ENCODE assay signal across 21 mouse cellular contexts in genomic region chr15:101333165-101333564, GRCm38 (mm10). TPM values are rescaled to one million over a fixed set of nuclear protein-coding genes. Genes with fewer than 3 reads are reported as not detected.
DNase-seq lines count a peak whose midpoint lies in the region; ATAC-seq and TF ChIP-seq lines count a peak whose summit lies in the region.
"Had no signal": no experiment of that assay in that cellular context is flagged by ENCODE, and none has a peak within 500 bp of the region (broad histone marks: within the 10 kb centered on the region; RNA-seq: fewer than 3 reads in every experiment).

No protein-coding gene starts in this region.

- DNase-seq in gastrocnemius, adult 2 months, result peak; percentile 8
- no peak for DNase-seq in gastrocnemius, postnatal 10 days
- no peak for DNase-seq in embryonic facial prominence, embryonic 10.5 days (ENCODE audit: low spot score)
- DNase-seq in embryo, embryonic 11 days, result no peak
- DNase-seq in spleen, adult 18-20 months, result no peak
- no peak for DNase-seq in left cerebral cortex, adult 11 months (ENCODE audit: low spot score)
- DNase-seq: adrenal gland, adult 2 months; cerebellum, adult 9-10 months; gastrocnemius, postnatal 14 days had no signal

- no peak overlapping the region for H3K4me2 ChIP-seq in limb, embryonic 13.5 days (replicated peaks)
- H3K4me2 ChIP-seq in stomach, embryonic 15.5 days, result no peak overlapping the region
- H3K4me2 ChIP-seq: kidney, embryonic 15.5 days; liver, embryonic 11.5 days; midbrain, embryonic 11.5 days; neural tube, embryonic 15.5 days had no signal

- TF ChIP-seq CTCF in gastrocnemius, adult 2 months (IDR thresholded peaks at IDR 0.05), result no peak

- peak overlapping the region; percentile 19; the same call in 1 of the 2 replicates for H3K9ac ChIP-seq in limb, embryonic 13.5 days
- no peak overlapping the region for H3K9ac ChIP-seq in stomach, embryonic 15.5 days
- H3K9ac ChIP-seq: kidney, embryonic 15.5 days; neural tube, embryonic 15.5 days had no signal

- WGBS in embryonic facial prominence, embryonic 10.5 days, result 44% methylated on average over 1 of the region's 1 CpGs
- 0% methylated on average over 1 of the region's 1 CpGs for WGBS in limb, embryonic 13.5 days
- WGBS in stomach, embryonic 15.5 days, result 8% methylated on average over 1 of the region's 1 CpGs

- no peak overlapping the region for H3K4me3 ChIP-seq in gastrocnemius, adult 2 months
- no peak overlapping the region for H3K4me3 ChIP-seq in embryonic facial prominence, embryonic 10.5 days
- no peak overlapping the region for H3K4me3 ChIP-seq in limb, embryonic 13.5 days
- H3K4me3 ChIP-seq in stomach, embryonic 15.5 days (replicated peaks), result no peak overlapping the region
- H3K4me3 ChIP-seq: forebrain, embryonic 10.5 days; heart, adult 2 months; hindbrain, embryonic 10.5 days; kidney, embryonic 15.5 days; neural tube, embryonic 15.5 days had no signal

- ATAC-seq in limb, embryonic 13.5 days (ENCODE audit: low FRiP score, low read depth), result 0 out of 2 replicates have a peak, but pooled peaks have one; percentile 6
- no peak for ATAC-seq in stomach, embryonic 15.5 days (ENCODE audit: insufficient read depth, low FRiP score, low read depth)
- ATAC-seq: hindbrain, postnatal 0 days; intestine, postnatal 0 days had no signal

- H3K4me1 ChIP-seq in embryonic facial prominence, embryonic 10.5 days, result peaks cover 43% of the 10 kb centered on the region
- peaks cover 24% of the 10 kb centered on the region for H3K4me1 ChIP-seq in limb, embryonic 13.5 days
- H3K4me1 ChIP-seq in stomach, embryonic 15.5 days, result peaks cover 18% of the 10 kb centered on the region
- H3K4me1 ChIP-seq: neural tube, embryonic 15.5 days had no signal

- intact Hi-C loops in gastrocnemius, adult 2 months (cut with DNase I), result no loop called here

- H3K27me3 ChIP-seq in embryonic facial prominence, embryonic 10.5 days (replicated peaks; ENCODE audit: low read depth, poor library complexity, severe bottlenecking), result no peaks in the 10 kb centered on the region; the same call in 1 of the 2 replicates
- H3K27me3 ChIP-seq in limb, embryonic 13.5 days, result peaks cover 19% of the 10 kb centered on the region
- no peaks in the 10 kb centered on the region for H3K27me3 ChIP-seq in stomach, embryonic 15.5 days (replicated peaks)
- H3K27me3 ChIP-seq: kidney, embryonic 15.5 days had no signal

- H3K9me3 ChIP-seq in embryonic facial prominence, embryonic 10.5 days, result no peaks in the 10 kb centered on the region
- no peaks in the 10 kb centered on the region for H3K9me3 ChIP-seq in limb, embryonic 13.5 days
- H3K9me3 ChIP-seq in stomach, embryonic 15.5 days, result no peaks in the 10 kb centered on the region
- H3K9me3 ChIP-seq: forebrain, embryonic 10.5 days; hindbrain, embryonic 10.5 days; kidney, embryonic 15.5 days; neural tube, embryonic 15.5 days had no signal

- H3K27ac ChIP-seq in gastrocnemius, adult 2 months, result no peak overlapping the region
- 0 out of 2 replicates have a peak overlapping the region, but pooled peaks have one; percentile 40 for H3K27ac ChIP-seq in embryonic facial prominence, embryonic 10.5 days (replicated peaks)
- H3K27ac ChIP-seq in limb, embryonic 13.5 days, result peak overlapping the region; percentile 52; the same call in 1 of the 2 replicates
- peak overlapping the region; percentile 37; the same call in 1 of the 2 replicates for H3K27ac ChIP-seq in stomach, embryonic 15.5 days
- H3K27ac ChIP-seq: forebrain, embryonic 10.5 days; heart, adult 2 months; hindbrain, postnatal 0 days; kidney, embryonic 15.5 days; neural tube, embryonic 15.5 days had no signal

- H3K36me3 ChIP-seq in embryonic facial prominence, embryonic 10.5 days (replicated peaks), result no peaks in the 10 kb centered on the region
- no peaks in the 10 kb centered on the region for H3K36me3 ChIP-seq in limb, embryonic 13.5 days
- H3K36me3 ChIP-seq in stomach, embryonic 15.5 days, result no peaks in the 10 kb centered on the region
- H3K36me3 ChIP-seq: forebrain, embryonic 10.5 days; hindbrain, embryonic 10.5 days; kidney, embryonic 15.5 days; neural tube, embryonic 15.5 days had no signal

RNA-seq across cellular contexts. Expression of gene Krt80, which starts 36.8 kb away (rescaled TPM):
- total RNA-seq in gastrocnemius, adult 2 months (2021), result 1 to 10 TPM; 1.6 to 2.5 TPM
- total RNA-seq in gastrocnemius, postnatal 10 days (2021), result 1 to 10 TPM in 1 of 2 experiments, under 1 TPM in 1; 0.66 to 1.4 TPM
- polyA plus RNA-seq in embryonic facial prominence, embryonic 10.5 days (2016; fragmentation: Nextera tagmentation; extraction: Ambion mirVana), result 0.04 and 0.16 TPM in 2 replicates
- 0.75 and 1.0 TPM in 2 replicates for polyA plus RNA-seq in limb, embryonic 13.5 days (2015; fragmentation: Nextera tagmentation; extraction: Ambion mirVana)
- 7.7 and 12.7 TPM in 2 replicates for polyA plus RNA-seq in stomach, embryonic 15.5 days (2015; fragmentation: Nextera tagmentation; extraction: Ambion mirVana)
- polyA plus RNA-seq: liver, embryonic 11.5 days; midbrain, embryonic 11.5 days had no signal

RNA-seq across cellular contexts. Expression of gene 6030408B16Rik, which starts 40.2 kb away (rescaled TPM):
- under 1 TPM; 0.20 to 0.36 TPM for total RNA-seq in gastrocnemius, adult 2 months (2021)
- under 1 TPM; 0.54 to 0.77 TPM for total RNA-seq in gastrocnemius, postnatal 10 days (2021)
- polyA plus RNA-seq in embryonic facial prominence, embryonic 10.5 days (2016; fragmentation: Nextera tagmentation; extraction: Ambion mirVana), result 0.59 and 0.71 TPM in 2 replicates
- 1.5 and 1.9 TPM in 2 replicates for polyA plus RNA-seq in limb, embryonic 13.5 days (2015; fragmentation: Nextera tagmentation; extraction: Ambion mirVana)
- polyA plus RNA-seq in stomach, embryonic 15.5 days (2015; fragmentation: Nextera tagmentation; extraction: Ambion mirVana), result 9.5 and 11.6 TPM in 2 replicates
- total RNA-seq: common myeloid progenitor, adult 5-6 weeks; hindbrain, postnatal 0 days had no signal
- polyA plus RNA-seq: midbrain, embryonic 11.5 days had no signal

RNA-seq across cellular contexts. Expression of gene Atg101, which starts 49.1 kb away (rescaled TPM):
- 10 to 100 TPM; 23.7 to 32.4 TPM for total RNA-seq in gastrocnemius, adult 2 months (2021)
- 10 to 100 TPM; 24.4 to 27.2 TPM for total RNA-seq in gastrocnemius, postnatal 10 days (2021)
- 86.5 and 91.5 TPM in 2 replicates for polyA plus RNA-seq in embryonic facial prominence, embryonic 10.5 days (2016; fragmentation: Nextera tagmentation; extraction: Ambion mirVana)
- 64.1 and 70.4 TPM in 2 replicates for polyA plus RNA-seq in limb, embryonic 13.5 days (2015; fragmentation: Nextera tagmentation; extraction: Ambion mirVana)
- polyA plus RNA-seq in stomach, embryonic 15.5 days (2015; fragmentation: Nextera tagmentation; extraction: Ambion mirVana), result 66.0 and 66.4 TPM in 2 replicates
